Mouse (Mus musculus): ENCODE data around the gene Psg22. TPM values are rescaled to one million over a fixed set of nuclear protein-coding genes. Genes with fewer than 3 reads are reported as not detected.

Psg22 gene
- total RNA-seq, 4 experiments from 2014 or later: not detected

Other genes starting within 250 kb of the Psg22 start
- not detected for gene Psg26, start 233.9 kb upstream of the Psg22 start, total RNA-seq (2022)
- gene Psg25, start 185.8 kb upstream of the Psg22 start, total RNA-seq (2022): not detected
- not detected for gene Psg27, start 150.8 kb upstream of the Psg22 start, total RNA-seq (2022)
- gene Psg23, start 101.6 kb upstream of the Psg22 start, total RNA-seq (2022): not detected
- gene Psg21, start 61.4 kb upstream of the Psg22 start, total RNA-seq (2022): not detected
- not detected for gene Psg20, start 31.9 kb upstream of the Psg22 start, total RNA-seq (2022)
- gene Psg19, start 80.4 kb downstream of the Psg22 start, total RNA-seq (2022): not detected
- gene Psg17, start 103.5 kb downstream of the Psg22 start, total RNA-seq (2022): under 1 TPM in 1 of 4 experiments, not detected in 3; 0.14 TPM
- 1 to 10 TPM; 1.9 to 2.6 (median 2.2) TPM for gene Mill2, start 121.9 kb downstream of the Psg22 start, total RNA-seq (2022)
- 10 to 100 TPM; 11.2 to 15.5 (median 13.4) TPM for gene Pglyrp1, start 153.2 kb downstream of the Psg22 start, total RNA-seq (2022)
- gene Ccdc61, start 192.3 kb downstream of the Psg22 start, total RNA-seq (2022): 10 to 100 TPM in 2 of 4 experiments, 1 to 10 TPM in 2; 9.4 to 14.3 (median 11.4) TPM
- 10 to 100 TPM; 71.3 to 76.7 (median 74.6) TPM for gene Nova2, start 207.8 kb downstream of the Psg22 start, total RNA-seq (2022)

Data from layer of hippocampus, adult 8-10 months (tissue).